Mouse (Mus musculus) ES-Bruce4 (cell line): Measurements from ENCODE around the gene Rev1. TPM values are rescaled to one million over a fixed set of nuclear protein-coding genes. Genes with fewer than 3 reads are reported as not detected.

Experiments
- H3K27ac ChIP-seq: 2 replicates; pipeline ENCODE4 v1.5.1; 2012; ENCODE audit warnings: low read length, inconsistent platforms; ENCODE audit not compliant: insufficient read depth
- H3K27me3 ChIP-seq: 2 replicates; pipeline ENCODE4 v1.6.1; 2012; ENCODE audit warnings: mild to moderate bottlenecking, low read length, inconsistent platforms; ENCODE audit not compliant: control insufficient read depth, poor library complexity, insufficient read depth, severe bottlenecking
- H3K36me3 ChIP-seq: 2 replicates; pipeline ENCODE4 v1.6.1; 2012; ENCODE audit warnings: inconsistent platforms, mild to moderate bottlenecking, low read length, moderate library complexity; ENCODE audit not compliant: control insufficient read depth, poor library complexity, insufficient read depth, severe bottlenecking
- H3K4me1 ChIP-seq: one replicate; pipeline ENCODE4 v1.8.1; 2011; ENCODE audit warnings: low read length; ENCODE audit not compliant: control insufficient read depth, insufficient read depth
- H3K4me3 ChIP-seq: 2 replicates; pipeline ENCODE4 v1.5.1; 2011; ENCODE audit warnings: low read depth, mild to moderate bottlenecking, low read length
- H3K9ac ChIP-seq: 2 replicates; pipeline ENCODE4 v1.6.1; 2012; ENCODE audit warnings: low read depth, mild to moderate bottlenecking, inconsistent platforms; ENCODE audit not compliant: poor library complexity, severe bottlenecking
- H3K9me3 ChIP-seq: replicated peaks from 2 replicates; pipeline ENCODE4 v1.6.1; 2012; ENCODE audit warnings: mild to moderate bottlenecking, low read length, inconsistent platforms; ENCODE audit not compliant: control insufficient read depth, poor library complexity, insufficient read depth, severe bottlenecking
- CTCF ChIP-seq: IDR thresholded peaks from one replicate; pipeline ENCODE4 v1.8.1; 2011; ENCODE audit warnings: low read depth, low read length
- EP300 ChIP-seq: IDR thresholded peaks from 2 replicates; pipeline ENCODE4 v1.6.1; 2011; ENCODE audit warnings: low read depth, low read length; ENCODE audit not compliant: insufficient read depth
- POLR2A ChIP-seq: IDR thresholded peaks from one replicate; pipeline ENCODE4 v1.8.1; 2011; ENCODE audit warnings: low read length; ENCODE audit not compliant: insufficient read depth
- polyA plus RNA-seq: library from polyadenylated mRNA; stranded (reverse); fragments of >200 nt; gene quantifications from 2 replicates; pipeline ENCODE4 v1.2.4, GENCODE M21; 2011; ENCODE audit warnings: low read depth; ENCODE audit not compliant: missing spikeins, insufficient read depth, insufficient read length

Rev1 gene
- polyA plus RNA-seq, 1 experiment = 113 TPM

- H3K9me3 ChIP-seq = no peaks in the 10 kb centered on the region
- H3K36me3 ChIP-seq = no peaks in the 10 kb centered on the region
- H3K4me1 ChIP-seq = no peaks in the 10 kb centered on the region
- no peak overlapping the region for H3K27ac ChIP-seq
- no peak for TF ChIP-seq EP300
- TF ChIP-seq POLR2A = no peak
- TF ChIP-seq CTCF = no peak
- no peak overlapping the region for H3K4me3 ChIP-seq
- no peak overlapping the region for H3K9ac ChIP-seq
- no peaks in the 10 kb centered on the region for H3K27me3 ChIP-seq
These were observed 16.4 kb upstream of the Rev1 start for GRCm38 (mm10) chr1:38146008-38146407.

GRCm38 (mm10) chr1:38141371-38141770 lies 11.8 kb upstream of the Rev1 start:
- no peak for TF ChIP-seq CTCF
- no peak for TF ChIP-seq POLR2A
- no peak for TF ChIP-seq EP300
- H3K27me3 ChIP-seq = no peaks in the 10 kb centered on the region
- H3K4me1 ChIP-seq = no peaks in the 10 kb centered on the region
- no peaks in the 10 kb centered on the region for H3K36me3 ChIP-seq
- no peak overlapping the region for H3K9ac ChIP-seq
- no peaks in the 10 kb centered on the region for H3K9me3 ChIP-seq
- H3K4me3 ChIP-seq = no peak overlapping the region
- no peak overlapping the region for H3K27ac ChIP-seq

GRCm38 (mm10) chr1:38140911-38141310 lies 11.3 kb upstream of the Rev1 start:
- Histone ChIP-seq H3K27me3 (no peaks in the 10 kb centered on the region), H3K4me1 (no peaks in the 10 kb centered on the region), H3K36me3 (no peaks in the 10 kb centered on the region), H3K9ac (no peak overlapping the region), H3K9me3 (no peaks in the 10 kb centered on the region), H3K4me3 (no peak overlapping the region), H3K27ac (no peak overlapping the region)
- no peak for TF ChIP-seq CTCF
- no peak for TF ChIP-seq EP300
- no peak for TF ChIP-seq POLR2A

GRCm38 (mm10) chr1:38139396-38139795 lies 9.8 kb upstream of the Rev1 start:
- H3K27me3 ChIP-seq = no peaks in the 10 kb centered on the region
- no peaks in the 10 kb centered on the region for H3K9me3 ChIP-seq
- no peak overlapping the region for H3K4me3 ChIP-seq
- no peak overlapping the region for H3K27ac ChIP-seq
- no peak for TF ChIP-seq CTCF
- no peak for TF ChIP-seq EP300
- TF ChIP-seq POLR2A = no peak
- no peaks in the 10 kb centered on the region for H3K36me3 ChIP-seq
- H3K4me1 ChIP-seq = no peaks in the 10 kb centered on the region
- H3K9ac ChIP-seq = no peak overlapping the region

GRCm38 (mm10) chr1:38132942-38133341 lies 3.3 kb upstream of the Rev1 start:
- no peaks in the 10 kb centered on the region for H3K9me3 ChIP-seq
- H3K27me3 ChIP-seq = no peaks in the 10 kb centered on the region
- H3K4me3 ChIP-seq = no peak overlapping the region
- H3K27ac ChIP-seq = no peak overlapping the region
- no peaks in the 10 kb centered on the region for H3K36me3 ChIP-seq
- no peak overlapping the region for H3K9ac ChIP-seq
- TF ChIP-seq POLR2A (no peak), CTCF (no peak), EP300 (no peak)
- H3K4me1 ChIP-seq = no peaks in the 10 kb centered on the region

- no peak overlapping the region; the same call in 1 of the 2 replicates for H3K27ac ChIP-seq
These were observed 1.3 kb upstream of the Rev1 start for GRCm38 (mm10) chr1:38130715-38131483.

More at GRCm38 (mm10) chr1:38130715-38131483, 1.3 kb upstream of the Rev1 start:
- Histone ChIP-seq H3K4me3 (no peak overlapping the region), H3K27me3 (no peaks in the 10 kb centered on the region), H3K9me3 (no peaks in the 10 kb centered on the region), H3K9ac (peak overlapping the region; percentile 99), H3K36me3 (peaks cover 11% of the 10 kb centered on the region), H3K4me1 (no peaks in the 10 kb centered on the region)
- TF ChIP-seq EP300 (no peak), POLR2A (peak; percentile 61)
